Mouse (Mus musculus) limb, embryonic 13.5 days (tissue): Measurements from ENCODE around the gene Klhl42. TPM values are rescaled to one million over a fixed set of nuclear protein-coding genes. Genes with fewer than 3 reads are reported as not detected.
A peak's percentile ranks its signal among the peaks of the same experiment; 100 is the strongest.

Experiments
- ATAC-seq: fragments of 200-750 bp; cut with Nextera tagmentation; 2 replicates; pipeline ENCODE4 v1.8.0; 2017; ENCODE audit warnings: low read depth, moderate number of reproducible peaks, moderate TSS enrichment; ENCODE audit not compliant: low FRiP score
- H3K27ac ChIP-seq: fragments of 300-500 bp; sonication (generic); 2 replicates; pipeline ENCODE4 v1.5.1; 2015; ENCODE audit warnings: inconsistent platforms, mild to moderate bottlenecking, moderate library complexity
- H3K27me3 ChIP-seq: fragments of 300-500 bp; sonication (generic); 2 replicates; pipeline ENCODE4 v1.6.1; 2015; ENCODE audit warnings: mild to moderate bottlenecking, inconsistent platforms
- H3K36me3 ChIP-seq: fragments of 300-500 bp; sonication (generic); 2 replicates; pipeline ENCODE4 v1.6.1; 2015; ENCODE audit warnings: inconsistent platforms, mild to moderate bottlenecking, moderate library complexity
- H3K4me1 ChIP-seq: fragments of 300-500 bp; sonication (generic); 2 replicates; pipeline ENCODE4 v1.6.1; 2015; ENCODE audit warnings: inconsistent platforms
- H3K4me2 ChIP-seq: fragments of 300-500 bp; sonication (generic); replicated peaks from 2 replicates; pipeline ENCODE4 v1.6.1; 2015; ENCODE audit warnings: inconsistent platforms, mild to moderate bottlenecking, moderate library complexity
- H3K4me3 ChIP-seq: fragments of 300-500 bp; sonication (generic); 2 replicates; pipeline ENCODE4 v1.5.1; 2015; ENCODE audit warnings: moderate library complexity, mild to moderate bottlenecking, inconsistent platforms
- H3K9ac ChIP-seq: fragments of 300-500 bp; sonication (generic); 2 replicates; pipeline ENCODE4 v1.6.1; 2015; ENCODE audit warnings: mild to moderate bottlenecking, inconsistent platforms
- H3K9me3 ChIP-seq: fragments of 300-500 bp; sonication (generic); 2 replicates; pipeline ENCODE4 v1.6.1; 2016; ENCODE audit warnings: inconsistent platforms
- WGBS: fragments of 180-500 bp; shearing (Covaris S2); methylation state at CpG from one replicate; pipeline ENCODE4 v1.1.7; 2015; 5-methylcytosine and 5-hydroxymethylcytosine counted together
- polyA plus RNA-seq: library from polyadenylated mRNA; unstranded; fragments of >200 nt; fragmentation: Nextera tagmentation; extraction: Ambion mirVana; gene quantifications from 2 replicates; pipeline ENCODE4 v1.2.1, GENCODE M21; 2015

Klhl42 gene
- 7.4 and 8.8 TPM in 2 replicates for polyA plus RNA-seq

DNA sequence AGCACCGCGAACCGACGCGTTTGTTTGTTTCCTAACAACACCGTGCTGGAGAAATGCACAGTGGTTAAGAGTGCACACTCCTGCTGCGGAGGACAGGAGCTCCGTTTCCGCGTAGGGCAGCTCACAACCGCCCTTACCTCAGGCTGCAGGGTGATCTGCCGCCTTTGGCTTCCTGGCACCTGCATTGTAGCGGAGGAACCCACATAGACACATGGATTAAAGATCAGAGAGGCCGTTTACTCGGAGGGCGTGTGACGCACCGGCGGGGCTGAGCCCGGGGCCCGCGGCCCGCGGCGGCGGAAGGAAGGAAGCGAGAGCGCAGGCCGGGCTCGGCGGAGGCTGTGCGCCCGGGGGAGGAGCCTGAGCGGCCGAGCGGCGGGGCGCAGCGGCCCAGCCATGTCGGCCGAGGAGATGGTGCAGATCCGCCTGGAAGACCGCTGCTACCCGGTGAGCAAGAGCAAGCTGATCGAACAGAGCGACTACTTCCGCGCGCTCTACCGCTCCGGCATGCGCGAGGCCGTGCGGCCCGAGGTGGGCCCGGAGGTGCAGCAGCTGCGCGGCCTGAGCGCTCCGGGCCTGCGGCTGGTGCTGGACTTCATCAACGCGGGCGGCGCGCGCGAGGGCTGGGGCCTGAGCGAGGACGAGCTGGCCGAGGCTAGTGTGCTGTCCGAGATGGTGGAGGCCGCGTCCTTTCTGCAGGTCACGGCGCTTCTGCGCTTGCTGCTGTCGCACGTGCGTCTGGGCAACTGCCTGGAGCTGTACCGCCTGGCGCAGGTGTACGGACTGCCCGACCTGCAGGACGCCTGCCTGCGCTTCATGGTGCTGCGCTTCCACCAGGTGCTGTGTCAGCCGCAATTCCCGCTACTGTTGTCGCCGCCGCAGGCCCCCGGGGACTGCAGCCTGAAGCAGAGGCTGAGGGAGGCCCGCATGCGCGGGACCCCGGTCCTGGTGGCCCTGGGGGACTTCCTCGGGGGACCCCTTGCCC is at the start of gene Klhl42:
Gene Klhl42, plus strand, starts transcription at position 244 of the 985 bp plus-strand sequence.
- Histone ChIP-seq H3K9ac (peak within 1 kb of the TSS; percentile 86), H3K27me3 (0 out of 2 replicates have a peak, but pooled peaks cover 5% of the 10 kb centered on the region), H3K4me2 (peak within 1 kb of the TSS; percentile 100), H3K4me1 (peaks cover 40% of the 10 kb centered on the region), H3K9me3 (no peaks in the 10 kb centered on the region), H3K36me3 (peaks cover 10% of the 10 kb centered on the region), H3K27ac (peak within 1 kb of the TSS; percentile 78), H3K4me3 (peak within 1 kb of the TSS; percentile 87)
- WGBS: under 1% methylated on average over 99 of the region's 99 CpGs
- ATAC-seq: peak; percentile 93

DNA sequence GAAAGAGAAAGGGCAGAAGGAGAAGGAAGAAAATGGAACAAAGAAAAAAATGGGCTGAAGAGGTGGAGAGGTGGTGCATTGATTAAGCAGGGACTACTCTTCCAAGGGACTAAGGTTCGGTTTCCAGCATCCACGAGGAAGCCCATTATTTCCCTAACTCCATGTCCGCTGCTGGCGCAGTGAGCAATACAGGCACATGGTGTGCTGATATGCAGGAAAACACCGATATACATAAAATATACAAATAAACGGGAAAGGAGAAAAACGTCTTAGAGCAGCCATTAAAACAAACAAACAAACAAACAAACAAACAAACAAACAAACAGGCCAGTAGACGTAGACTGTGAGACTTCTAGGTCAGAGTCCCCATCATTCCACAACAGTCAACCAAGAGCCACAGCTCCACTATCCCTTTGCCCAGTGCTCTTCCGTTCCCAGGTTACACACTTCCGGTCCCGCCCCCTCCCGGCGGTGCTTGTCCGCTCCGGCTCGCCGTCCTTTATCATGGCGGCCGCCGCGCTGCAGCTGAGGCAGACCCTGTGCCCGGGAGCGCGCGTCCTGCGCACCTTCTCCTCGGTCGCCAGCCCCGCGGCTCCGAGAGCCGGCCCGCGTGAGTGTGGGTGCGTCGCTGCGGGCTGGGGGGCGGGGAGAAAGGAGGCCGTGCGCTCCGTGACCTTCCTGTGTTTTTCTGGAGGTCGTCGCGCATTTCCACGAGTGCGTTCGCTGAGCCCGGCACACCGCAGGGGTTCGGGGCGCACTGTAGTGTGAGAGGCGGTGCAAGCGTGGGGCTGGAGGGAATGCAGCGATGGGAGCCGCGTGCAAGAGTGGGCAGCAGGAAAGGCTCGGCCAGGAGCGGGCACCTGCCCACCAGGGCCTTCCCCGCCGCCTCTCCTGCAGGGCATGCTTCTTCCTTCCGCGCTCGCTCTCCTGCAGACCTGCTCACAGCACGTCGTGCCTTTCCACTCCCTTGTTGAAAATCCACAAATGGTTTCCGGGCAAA is 48.6 kb upstream of the Klhl42 start, which contains the start of gene Mrps35:
Gene Mrps35, plus strand, starts transcription at position 474 of the 1,000 bp plus-strand sequence.
- H3K27me3 ChIP-seq: peaks cover 4% of the 10 kb centered on the region; the same call in 1 of the 2 replicates
- H3K4me2 ChIP-seq: peak within 1 kb of the TSS; percentile 70
- peak; percentile 99 for ATAC-seq
- H3K9ac ChIP-seq: peak within 1 kb of the TSS; percentile 93
- H3K9me3 ChIP-seq: no peaks in the 10 kb centered on the region
- H3K4me1 ChIP-seq: peaks cover 12% of the 10 kb centered on the region
- 3% methylated on average over 66 of the region's 66 CpGs for WGBS
- H3K4me3 ChIP-seq: peak within 1 kb of the TSS; percentile 70
- peaks cover 16% of the 10 kb centered on the region for H3K36me3 ChIP-seq
- peak within 1 kb of the TSS; percentile 68 for H3K27ac ChIP-seq

DNA sequence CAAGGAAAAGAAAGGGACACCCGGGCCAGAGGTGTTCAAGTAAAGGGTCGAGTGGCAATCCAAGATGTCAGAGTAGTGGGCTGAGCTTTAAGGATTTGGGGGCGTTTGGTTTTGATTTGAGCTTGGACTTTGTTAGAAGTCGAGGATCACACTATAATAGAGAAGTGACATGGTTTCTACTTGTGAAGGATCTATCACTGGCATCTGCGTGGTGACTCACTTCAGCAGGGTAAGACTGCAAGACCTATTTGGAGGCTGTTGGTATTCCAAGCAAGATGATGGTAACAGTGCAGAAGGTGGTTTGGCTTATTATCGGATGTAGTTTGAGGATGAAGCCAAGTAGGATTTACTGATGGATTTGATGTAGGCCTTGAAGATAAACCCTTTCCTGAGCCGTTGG is 47.5 kb upstream of the Klhl42 start:
- H3K9ac ChIP-seq: peak overlapping the region; percentile 93
- peaks cover 12% of the 10 kb centered on the region for H3K4me1 ChIP-seq
- H3K27me3 ChIP-seq: peaks cover 4% of the 10 kb centered on the region; the same call in 1 of the 2 replicates
- H3K4me3 ChIP-seq: peak overlapping the region; percentile 70
- no peak for ATAC-seq
- WGBS: 53% methylated on average over 7 of the region's 7 CpGs
- H3K36me3 ChIP-seq: peaks cover 26% of the 10 kb centered on the region
- no peaks in the 10 kb centered on the region for H3K9me3 ChIP-seq
- peak overlapping the region; percentile 70 for H3K4me2 ChIP-seq
- no peak overlapping the region for H3K27ac ChIP-seq

DNA sequence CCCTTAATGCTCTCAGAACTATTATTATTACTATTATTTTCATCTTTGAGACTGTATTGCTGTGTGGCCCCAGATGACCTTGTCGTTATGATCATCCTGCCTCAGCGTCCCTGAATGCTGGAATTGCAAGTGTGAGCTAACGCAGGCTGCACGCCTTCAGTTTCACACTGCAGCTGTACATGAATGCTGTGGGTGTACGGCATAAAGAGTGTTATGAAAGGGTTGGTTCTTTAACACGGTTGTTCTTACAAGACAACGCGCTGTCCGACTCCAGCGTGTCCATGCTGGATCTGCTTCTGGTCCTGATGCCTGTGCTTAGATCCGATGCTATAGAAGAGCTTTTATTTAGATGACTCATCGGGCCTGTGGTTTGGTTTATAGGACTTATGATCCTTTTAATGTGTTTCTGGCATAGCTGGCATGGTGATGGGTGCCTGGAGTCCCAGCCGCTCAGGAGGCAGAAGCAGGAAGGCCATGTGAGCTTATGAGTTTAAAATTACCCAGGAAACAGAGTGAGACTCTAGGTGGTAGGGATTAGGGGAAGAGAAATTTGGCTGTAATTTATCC is 41.9 kb upstream of the Klhl42 start:
- Histone ChIP-seq H3K27me3 (no peaks in the 10 kb centered on the region), H3K4me2 (no peak overlapping the region), H3K4me1 (peaks cover under 1% of the 10 kb centered on the region; the same call in 1 of the 2 replicates), H3K4me3 (no peak overlapping the region), H3K9me3 (no peaks in the 10 kb centered on the region), H3K36me3 (peaks cover 78% of the 10 kb centered on the region), H3K27ac (no peak overlapping the region), H3K9ac (no peak overlapping the region)
- ATAC-seq: no peak
- 91% methylated on average over 13 of the region's 13 CpGs for WGBS

DNA sequence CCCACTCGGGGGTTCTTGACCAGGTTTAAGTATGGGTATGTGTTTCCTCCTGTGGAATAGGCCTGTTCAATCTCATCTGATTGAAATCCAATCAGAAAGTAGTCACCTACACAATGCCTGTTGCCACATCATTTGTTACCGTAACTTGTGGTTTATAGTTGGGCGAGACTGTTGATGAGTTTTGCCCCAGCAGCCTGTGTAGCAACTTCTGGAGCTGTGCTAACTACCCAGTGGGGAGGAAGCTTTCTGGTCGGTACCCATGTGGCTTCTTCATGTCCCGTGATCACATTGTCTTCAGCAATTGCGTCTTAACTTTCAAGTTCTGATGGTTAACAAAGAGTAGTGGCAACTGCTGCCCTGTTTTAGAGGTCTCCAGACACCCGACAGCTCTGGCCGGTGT is 39.5 kb upstream of the Klhl42 start:
- no peak overlapping the region for H3K27ac ChIP-seq
- no peaks in the 10 kb centered on the region for H3K9me3 ChIP-seq
- H3K4me1 ChIP-seq: no peaks in the 10 kb centered on the region
- no peak for ATAC-seq
- no peak overlapping the region for H3K9ac ChIP-seq
- no peaks in the 10 kb centered on the region for H3K27me3 ChIP-seq
- H3K4me2 ChIP-seq: no peak overlapping the region
- H3K4me3 ChIP-seq: no peak overlapping the region
- H3K36me3 ChIP-seq: peaks cover 94% of the 10 kb centered on the region
- WGBS: 90% methylated on average over 8 of the region's 8 CpGs

DNA sequence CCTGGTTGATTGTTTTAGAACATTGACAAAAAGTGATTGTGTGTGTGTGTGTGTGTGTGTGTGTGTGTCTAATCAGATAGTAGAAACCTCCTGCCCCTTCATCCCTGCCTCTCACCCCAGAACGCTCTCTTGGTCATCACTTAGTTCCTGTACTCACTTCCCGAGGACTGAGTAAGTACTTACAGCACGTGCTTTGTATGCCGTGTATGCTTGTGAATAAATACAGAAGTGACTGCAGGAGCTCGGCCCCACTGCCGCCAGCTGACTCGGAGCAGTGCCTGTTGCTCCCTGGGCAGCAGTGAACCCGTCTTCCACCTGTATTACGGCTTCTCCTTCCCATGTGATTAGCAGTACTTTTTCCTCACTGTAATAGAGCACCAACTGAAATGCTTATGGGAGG is 38.7 kb upstream of the Klhl42 start:
- ATAC-seq: no peak
- Histone ChIP-seq H3K36me3 (peaks cover 93% of the 10 kb centered on the region), H3K27ac (no peak overlapping the region), H3K4me3 (no peak overlapping the region), H3K9ac (no peak overlapping the region), H3K27me3 (no peaks in the 10 kb centered on the region), H3K4me2 (no peak overlapping the region), H3K4me1 (no peaks in the 10 kb centered on the region), H3K9me3 (no peaks in the 10 kb centered on the region)
- WGBS: 95% methylated on average over 9 of the region's 9 CpGs

DNA sequence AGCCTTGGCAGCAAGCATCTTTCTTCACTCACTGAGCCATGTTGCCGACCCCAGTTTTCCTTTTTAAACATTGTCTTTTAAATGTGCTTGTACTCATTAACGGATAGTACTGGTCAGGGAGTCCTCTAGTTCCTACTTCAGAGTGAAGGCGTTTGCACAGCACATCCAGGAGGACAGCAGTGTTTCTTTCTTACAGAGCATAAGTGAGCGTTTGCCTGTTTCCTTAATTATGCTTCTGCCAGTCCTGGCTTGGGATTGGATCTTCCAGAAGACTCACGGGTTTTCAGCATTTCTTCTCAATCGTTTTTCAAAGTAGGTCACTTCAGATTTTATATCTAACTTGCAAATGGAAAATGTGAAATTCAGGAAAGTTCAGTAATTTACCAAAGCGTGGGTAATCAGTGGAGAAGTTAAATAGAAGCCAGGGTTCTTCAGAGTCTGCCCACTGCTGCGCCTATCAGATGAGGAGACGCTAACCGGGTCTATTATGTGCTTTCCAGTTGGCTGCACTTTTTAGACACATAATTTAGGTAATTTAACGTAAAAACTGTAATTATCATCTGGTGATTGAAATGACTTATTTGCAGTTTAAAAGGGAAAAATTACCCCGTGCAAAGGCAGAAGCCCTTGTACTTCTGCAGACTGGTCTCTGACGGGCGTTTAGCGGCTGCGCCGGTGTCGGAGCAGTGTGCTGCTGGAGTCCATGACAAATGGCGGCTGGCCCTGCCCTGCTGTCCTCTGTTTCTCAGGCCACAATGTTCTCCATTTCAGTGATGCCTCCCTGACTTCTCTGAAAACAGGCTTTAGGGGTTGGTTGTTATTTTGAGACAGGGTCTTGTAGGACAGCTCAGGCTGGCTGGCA is 37.2 kb upstream of the Klhl42 start:
- Histone ChIP-seq H3K4me3 (no peak overlapping the region), H3K4me1 (no peaks in the 10 kb centered on the region), H3K36me3 (peaks cover 89% of the 10 kb centered on the region), H3K27ac (no peak overlapping the region), H3K27me3 (no peaks in the 10 kb centered on the region), H3K9ac (no peak overlapping the region), H3K9me3 (no peaks in the 10 kb centered on the region), H3K4me2 (no peak overlapping the region)
- WGBS: 87% methylated on average over 19 of the region's 19 CpGs
- no peak for ATAC-seq

DNA sequence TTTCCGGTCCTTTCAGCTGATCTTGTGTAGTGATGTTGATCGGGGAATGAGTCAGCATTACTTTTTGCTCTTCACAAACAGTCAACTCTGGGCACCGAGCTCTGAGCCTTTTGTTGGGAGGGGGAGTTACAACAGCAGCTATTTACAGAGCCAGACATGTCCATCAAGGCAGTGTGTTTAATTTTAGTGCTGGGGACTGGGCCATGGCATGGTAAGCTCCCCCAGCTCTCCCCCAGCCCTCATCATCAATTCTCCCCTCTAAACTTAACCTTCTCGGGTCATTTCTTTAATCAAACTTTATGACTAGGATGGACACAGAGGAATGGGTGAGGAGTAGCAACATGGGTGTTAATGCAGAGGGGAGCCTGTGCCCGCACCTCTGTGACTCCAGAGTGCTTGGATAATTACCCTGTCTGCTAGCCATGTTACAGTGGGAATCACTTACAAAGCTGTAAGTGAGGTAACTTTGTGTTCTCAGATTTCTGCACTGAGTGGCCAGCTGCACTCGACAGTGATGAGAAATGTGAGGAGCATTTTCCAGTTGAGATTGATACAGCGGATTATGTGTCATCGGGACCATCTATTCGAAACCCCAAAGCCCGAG is 35.7 kb upstream of the Klhl42 start:
- Histone ChIP-seq H3K4me2 (no peak overlapping the region), H3K27ac (no peak overlapping the region), H3K27me3 (no peaks in the 10 kb centered on the region), H3K9me3 (no peaks in the 10 kb centered on the region), H3K9ac (no peak overlapping the region), H3K4me3 (no peak overlapping the region), H3K4me1 (no peaks in the 10 kb centered on the region), H3K36me3 (peaks cover 79% of the 10 kb centered on the region)
- WGBS: 81% methylated on average over 10 of the region's 10 CpGs
- no peak for ATAC-seq

DNA sequence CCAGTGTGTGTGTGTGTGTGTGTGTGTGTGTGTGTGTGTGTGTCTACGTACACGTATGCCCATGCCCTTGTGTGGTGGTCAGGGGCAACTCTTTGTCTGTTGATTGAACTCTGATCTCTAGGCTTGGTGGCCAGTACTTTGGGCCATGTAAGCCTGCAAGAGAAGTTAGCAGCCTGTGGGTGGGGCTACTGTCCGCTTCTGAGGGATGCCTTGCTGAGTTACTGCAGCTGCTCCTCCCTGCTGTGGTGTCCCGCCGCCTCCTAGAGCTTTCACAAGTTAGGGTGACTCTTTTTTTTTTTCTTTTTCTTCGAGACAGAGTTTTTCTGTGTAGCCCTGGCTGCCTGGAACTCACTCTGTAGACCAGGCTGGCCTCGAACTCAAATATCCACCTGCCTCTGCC is 31.9 kb upstream of the Klhl42 start:
- peaks cover 18% of the 10 kb centered on the region for H3K4me1 ChIP-seq
- no peak overlapping the region for H3K27ac ChIP-seq
- peaks cover 65% of the 10 kb centered on the region for H3K36me3 ChIP-seq
- H3K9me3 ChIP-seq: no peaks in the 10 kb centered on the region
- H3K4me3 ChIP-seq: no peak overlapping the region
- H3K27me3 ChIP-seq: no peaks in the 10 kb centered on the region
- H3K9ac ChIP-seq: no peak overlapping the region
- ATAC-seq: no peak
- WGBS: 61% methylated on average over 7 of the region's 7 CpGs
- H3K4me2 ChIP-seq: no peak overlapping the region

DNA sequence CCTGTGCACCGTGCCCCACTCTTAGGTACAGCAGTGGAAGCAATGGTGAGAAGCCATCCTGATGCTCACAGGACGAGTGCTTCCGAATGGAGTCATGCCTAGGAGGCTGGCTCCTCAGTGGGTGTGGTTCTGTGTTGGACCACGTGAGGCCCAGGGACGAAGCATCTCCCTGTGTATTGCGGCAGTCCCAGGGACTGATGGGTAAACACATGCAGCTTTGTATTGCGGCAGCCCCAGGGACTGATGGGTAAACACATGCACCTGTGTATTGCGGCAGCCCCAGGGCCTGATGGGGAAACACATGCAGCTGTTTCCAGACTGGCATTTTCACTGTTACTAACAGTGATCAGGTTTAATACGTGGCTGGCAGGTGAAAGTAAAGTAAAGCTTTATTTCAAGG is 29.5 kb upstream of the Klhl42 start:
- Histone ChIP-seq H3K4me1 (peaks cover 18% of the 10 kb centered on the region), H3K27me3 (no peaks in the 10 kb centered on the region), H3K9me3 (no peaks in the 10 kb centered on the region), H3K9ac (no peak overlapping the region), H3K4me2 (no peak overlapping the region), H3K27ac (no peak overlapping the region; the same call in 1 of the 2 replicates), H3K36me3 (peaks cover 49% of the 10 kb centered on the region), H3K4me3 (no peak overlapping the region)
- 74% methylated on average over 9 of the region's 9 CpGs for WGBS
- ATAC-seq: no peak
